Mouse (Mus musculus) spleen, adult 2 months (tissue): ENCODE measurements around the gene Mesp2.

ENCODE experiments used
- CTCF ChIP-seq: fragments of 200-500 bp; IDR thresholded peaks from 2 replicates; pipeline ENCODE4 v1.5.1; 2011; ENCODE audit warnings: mild to moderate bottlenecking, inconsistent platforms; ENCODE audit not compliant: insufficient read depth, insufficient read length, insufficient replicate concordance; ENCODE audit errors: extremely low read depth
- POLR2A ChIP-seq: fragments of 200-500 bp; IDR thresholded peaks from 2 replicates; pipeline ENCODE4 v1.6.1; 2011; ENCODE audit warnings: low read depth, low read length, inconsistent platforms

GRCm38 (mm10) chr7:79858202-79858934, 47.8 kb downstream of the Mesp2 start:
- TF ChIP-seq POLR2A (no peak), CTCF (no peak)
